Mouse (Mus musculus): ENCODE data around the gene Adk. TPM values are rescaled to one million over a fixed set of nuclear protein-coding genes. Genes with fewer than 3 reads are reported as not detected.

Adk gene
- polyA plus RNA-seq, 1 experiment from 2014 or later = 79.3 TPM

DNA sequence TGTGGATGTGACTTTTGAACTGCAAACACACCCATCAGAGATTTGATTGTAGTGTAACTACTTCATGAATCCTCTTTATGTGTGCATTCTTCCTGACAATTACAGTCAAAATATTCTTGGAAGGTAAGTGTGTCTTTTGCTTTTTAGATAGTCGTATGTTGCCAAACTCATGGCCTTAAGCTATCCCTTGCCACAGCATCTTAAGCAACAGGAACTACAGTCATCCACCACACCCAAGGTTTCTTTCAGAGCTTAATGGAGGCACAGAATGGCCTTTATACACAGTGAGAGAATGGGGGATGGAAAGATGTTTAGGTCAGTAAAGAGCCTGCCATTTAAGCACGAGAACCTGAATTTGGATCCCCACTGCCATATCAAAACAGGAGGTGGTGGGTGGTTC is 4.5 kb upstream of the Adk start:
- Histone ChIP-seq H3K9me3 (replicated peaks) (no peaks in the 10 kb centered on the region), H3K27ac (no peak overlapping the region), H3K27me3 (no peaks in the 10 kb centered on the region), H3K36me3 (no peaks in the 10 kb centered on the region; the same call in 1 of the 2 replicates), H3K9ac (no peak overlapping the region), H3K4me3 (no peak overlapping the region), H3K4me2 (replicated peaks) (no peak overlapping the region), H3K4me1 (peaks cover 4% of the 10 kb centered on the region; the same call in 1 of the 2 replicates)
- 93% methylated on average over 2 of the region's 2 CpGs for WGBS
- no peak for ATAC-seq (ENCODE audit: low FRiP score)

DNA sequence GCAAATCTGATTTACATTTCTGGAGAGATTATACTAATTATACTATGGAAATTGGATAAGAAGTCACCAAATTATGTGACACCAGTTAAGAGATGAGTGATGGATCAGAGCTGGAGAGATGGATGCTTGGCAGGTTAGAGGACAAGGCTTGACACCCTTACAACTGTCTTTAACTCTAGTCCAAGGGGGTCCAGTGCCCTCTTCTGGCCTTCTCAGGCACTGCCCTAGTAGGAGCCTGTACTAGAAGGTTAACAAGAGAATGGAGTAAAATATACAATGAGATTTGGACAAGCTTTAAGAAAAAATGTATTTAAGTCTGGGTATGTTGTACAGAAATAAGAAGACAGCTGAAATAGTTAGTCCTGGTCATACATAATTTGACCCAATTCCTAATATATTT is 3.5 kb upstream of the Adk start:
- H3K4me2 ChIP-seq (replicated peaks) = no peak overlapping the region
- no peaks in the 10 kb centered on the region for H3K9me3 ChIP-seq (replicated peaks)
- no peaks in the 10 kb centered on the region for H3K27me3 ChIP-seq
- no peaks in the 10 kb centered on the region; the same call in 1 of the 2 replicates for H3K36me3 ChIP-seq
- H3K4me1 ChIP-seq = peaks cover 9% of the 10 kb centered on the region; the same call in 1 of the 2 replicates
- no peak overlapping the region for H3K4me3 ChIP-seq
- H3K27ac ChIP-seq = no peak overlapping the region
- ATAC-seq (ENCODE audit: low FRiP score) = no peak
- H3K9ac ChIP-seq = no peak overlapping the region

DNA sequence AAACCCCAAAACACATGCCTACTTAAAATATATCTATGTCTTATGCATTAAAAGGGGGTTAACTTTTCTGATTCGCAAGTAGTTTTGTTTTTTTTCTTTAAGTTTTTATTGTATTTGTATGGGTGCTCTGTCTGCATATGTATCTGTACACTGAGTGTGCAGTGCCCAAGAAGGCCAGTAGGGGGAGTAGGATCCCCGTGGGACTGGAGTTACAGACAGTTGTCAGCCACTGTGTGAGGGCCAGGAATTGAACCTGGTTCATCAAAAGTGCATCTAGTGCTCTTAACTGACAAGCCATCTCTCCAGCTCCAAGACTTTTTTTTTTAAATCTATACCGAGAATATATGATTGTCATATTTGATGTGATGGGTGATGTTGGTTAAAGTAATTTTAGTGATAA is 1.6 kb upstream of the Adk start:
- Histone ChIP-seq H3K27ac (no peak overlapping the region), H3K4me1 (peaks cover 9% of the 10 kb centered on the region; the same call in 1 of the 2 replicates), H3K27me3 (no peaks in the 10 kb centered on the region), H3K9me3 (replicated peaks) (no peaks in the 10 kb centered on the region), H3K4me2 (replicated peaks) (peak overlapping the region; percentile 76; the same call in 1 of the 2 replicates), H3K4me3 (no peak overlapping the region), H3K9ac (no peak overlapping the region), H3K36me3 (no peaks in the 10 kb centered on the region)
- 69% methylated on average over 3 of the region's 3 CpGs for WGBS
- ATAC-seq (ENCODE audit: low FRiP score) = no peak

DNA sequence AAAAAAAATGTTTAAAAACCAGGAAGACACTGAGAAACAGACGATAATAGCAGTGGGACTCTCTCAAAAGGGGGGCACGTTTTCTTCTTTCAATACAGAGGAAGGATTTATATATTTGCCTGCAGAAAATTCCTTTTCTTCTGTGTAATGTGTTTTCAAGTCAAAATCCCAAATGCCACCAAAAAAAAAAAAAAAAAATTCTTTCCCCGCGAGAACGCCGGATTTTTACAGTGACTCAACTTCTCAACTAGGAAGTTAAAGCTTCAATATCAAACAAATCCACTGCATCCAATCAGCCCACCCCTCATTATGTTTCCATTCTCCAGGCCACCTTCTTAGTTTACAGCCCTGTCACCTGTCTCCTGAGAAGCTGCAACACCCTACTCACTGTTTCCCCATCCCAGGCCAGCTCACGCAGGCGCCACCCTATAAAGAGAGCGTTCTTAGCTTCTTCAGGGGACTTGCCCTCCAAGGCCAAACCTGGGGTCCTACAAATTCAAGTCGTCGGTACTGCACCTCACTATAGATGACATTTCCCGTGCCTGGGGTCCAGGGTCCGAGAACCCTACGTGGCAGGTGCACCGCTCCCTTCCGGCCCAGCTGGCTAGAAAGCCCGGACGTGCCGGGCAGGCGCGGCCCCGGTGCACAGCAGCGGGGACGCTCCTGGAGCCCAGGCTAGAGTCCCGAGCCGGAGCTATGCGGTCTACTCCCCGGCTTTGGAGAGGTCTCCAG is 828 bp upstream of the Adk start:
- no peak for ATAC-seq (ENCODE audit: low FRiP score)

DNA sequence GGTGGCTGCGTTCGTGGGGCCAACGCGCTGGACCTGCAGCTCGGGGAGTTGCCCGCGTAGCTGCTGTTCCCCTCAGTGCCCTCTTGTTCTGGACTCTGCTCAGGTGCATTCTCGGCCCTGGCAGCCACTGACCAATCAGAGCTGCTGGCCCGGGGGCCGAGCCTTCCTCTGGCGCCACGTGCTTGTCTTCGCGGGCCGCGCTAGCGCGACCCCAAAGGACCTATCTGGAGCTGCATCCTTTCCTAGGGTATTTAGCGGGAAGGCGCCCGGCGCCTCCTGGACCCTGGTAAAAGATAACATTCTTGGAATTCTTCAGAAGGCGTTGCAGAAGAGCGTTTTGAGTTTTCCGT is 382 bp downstream of the Adk start:
- H3K4me3 ChIP-seq = peak overlapping the region; percentile 92
- under 1% methylated on average over 25 of the region's 25 CpGs for WGBS
- ATAC-seq (ENCODE audit: low FRiP score) = peak; percentile 84
- peak overlapping the region; percentile 89 for H3K27ac ChIP-seq
- H3K4me1 ChIP-seq = peaks cover 9% of the 10 kb centered on the region; the same call in 1 of the 2 replicates
- H3K9ac ChIP-seq = peak overlapping the region; percentile 55; the same call in 1 of the 2 replicates
- H3K4me2 ChIP-seq (replicated peaks) = peak overlapping the region; percentile 76
- no peaks in the 10 kb centered on the region for H3K27me3 ChIP-seq
- no peaks in the 10 kb centered on the region for H3K36me3 ChIP-seq
- H3K9me3 ChIP-seq (replicated peaks) = no peaks in the 10 kb centered on the region

More for the DNA sequence above, 828 bp upstream of the Adk start:
- no peaks in the 10 kb centered on the region for H3K27me3 ChIP-seq
- H3K4me1 ChIP-seq = peaks cover 9% of the 10 kb centered on the region; the same call in 1 of the 2 replicates
- peak overlapping the region; percentile 92 for H3K4me3 ChIP-seq
- peak overlapping the region; percentile 76 for H3K4me2 ChIP-seq (replicated peaks)
- WGBS = 10% methylated on average over 28 of the region's 28 CpGs
- H3K9ac ChIP-seq = peak overlapping the region; percentile 83
- no peaks in the 10 kb centered on the region for H3K36me3 ChIP-seq
- H3K9me3 ChIP-seq (replicated peaks) = no peaks in the 10 kb centered on the region
- H3K27ac ChIP-seq = peak overlapping the region; percentile 89

DNA sequence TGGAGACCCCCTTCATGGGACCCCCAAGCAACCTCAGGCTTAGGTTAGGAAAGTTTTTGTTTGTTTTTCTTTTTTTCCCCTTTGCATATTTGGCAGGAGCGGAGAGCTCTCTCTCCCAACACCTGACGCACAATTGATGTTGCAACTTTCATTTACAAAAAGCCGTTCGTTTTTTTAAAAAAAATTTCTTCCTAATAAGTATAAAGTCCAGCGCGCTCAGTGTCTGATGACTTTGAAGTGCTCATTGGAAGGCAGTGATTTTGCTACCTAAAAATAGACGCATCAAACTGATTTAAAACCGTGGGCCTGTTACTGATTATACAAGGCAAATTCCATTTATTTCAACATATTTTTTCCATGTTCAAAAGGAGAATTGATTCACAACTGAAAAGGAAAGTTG is 777 bp downstream of the Adk start:
- peak overlapping the region; percentile 76 for H3K4me2 ChIP-seq (replicated peaks)
- H3K27me3 ChIP-seq = no peaks in the 10 kb centered on the region
- H3K4me1 ChIP-seq = peaks cover 9% of the 10 kb centered on the region; the same call in 1 of the 2 replicates
- 9% methylated on average over 8 of the region's 8 CpGs for WGBS
- no peaks in the 10 kb centered on the region for H3K9me3 ChIP-seq (replicated peaks)
- no peak for ATAC-seq (ENCODE audit: low FRiP score)
- no peak overlapping the region; the same call in 1 of the 2 replicates for H3K9ac ChIP-seq
- H3K36me3 ChIP-seq = no peaks in the 10 kb centered on the region
- H3K4me3 ChIP-seq = peak overlapping the region; percentile 92
- peak overlapping the region; percentile 89; the same call in 1 of the 2 replicates for H3K27ac ChIP-seq

DNA sequence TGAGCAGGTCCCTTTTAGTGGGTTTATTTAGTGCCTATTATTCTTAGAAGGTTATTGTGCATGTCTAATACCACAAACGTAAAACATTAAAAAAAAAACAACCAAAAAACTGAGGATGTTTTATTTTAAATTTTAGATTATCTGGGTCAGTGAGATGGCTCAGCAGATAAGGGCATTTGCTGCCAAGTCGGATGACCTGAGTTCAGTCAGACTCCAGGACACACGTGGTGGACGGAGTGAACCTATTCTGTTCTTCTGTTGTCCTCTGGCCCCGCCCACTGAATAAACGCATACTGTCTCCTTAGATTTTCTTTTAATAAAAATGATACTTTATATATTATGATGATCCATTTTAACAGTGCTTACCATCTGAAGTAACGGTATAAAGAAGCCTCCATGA is 1.2 kb downstream of the Adk start:
- ATAC-seq (ENCODE audit: low FRiP score) = no peak
- 44% methylated on average over 7 of the region's 7 CpGs for WGBS
- no peak overlapping the region for H3K4me3 ChIP-seq

DNA sequence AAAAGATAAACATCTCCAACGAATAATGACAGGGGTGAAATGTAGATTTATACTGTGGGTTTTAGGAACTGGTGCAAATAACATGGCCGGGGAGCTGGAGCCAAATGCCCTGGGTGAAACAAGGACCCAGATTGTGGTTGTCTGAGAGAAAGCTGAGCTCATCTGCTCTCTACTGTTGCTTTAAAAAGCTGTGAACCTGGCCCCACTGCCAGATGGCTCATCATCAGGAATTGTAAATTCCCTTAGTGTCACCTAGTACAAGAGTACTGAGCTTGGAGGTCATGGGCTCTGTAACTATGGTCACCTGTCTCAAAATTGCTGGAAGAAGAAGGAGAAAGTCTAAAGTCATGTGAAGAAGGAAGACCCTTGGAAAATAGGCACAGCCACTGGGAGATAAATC is 6.6 kb downstream of the Adk start:
- WGBS = 95% methylated on average over 2 of the region's 2 CpGs
- Histone ChIP-seq H3K4me1 (no peaks in the 10 kb centered on the region), H3K4me2 (replicated peaks) (no peak overlapping the region), H3K36me3 (no peaks in the 10 kb centered on the region), H3K9me3 (replicated peaks) (no peaks in the 10 kb centered on the region), H3K4me3 (no peak overlapping the region), H3K27me3 (no peaks in the 10 kb centered on the region), H3K9ac (no peak overlapping the region), H3K27ac (no peak overlapping the region)
- ATAC-seq (ENCODE audit: low FRiP score) = no peak

More for the DNA sequence above, 1.2 kb downstream of the Adk start:
- Histone ChIP-seq H3K9ac (no peak overlapping the region), H3K27ac (no peak overlapping the region), H3K9me3 (replicated peaks) (no peaks in the 10 kb centered on the region), H3K27me3 (no peaks in the 10 kb centered on the region), H3K36me3 (no peaks in the 10 kb centered on the region), H3K4me1 (peaks cover 9% of the 10 kb centered on the region; the same call in 1 of the 2 replicates), H3K4me2 (replicated peaks) (peak overlapping the region; percentile 76)

DNA sequence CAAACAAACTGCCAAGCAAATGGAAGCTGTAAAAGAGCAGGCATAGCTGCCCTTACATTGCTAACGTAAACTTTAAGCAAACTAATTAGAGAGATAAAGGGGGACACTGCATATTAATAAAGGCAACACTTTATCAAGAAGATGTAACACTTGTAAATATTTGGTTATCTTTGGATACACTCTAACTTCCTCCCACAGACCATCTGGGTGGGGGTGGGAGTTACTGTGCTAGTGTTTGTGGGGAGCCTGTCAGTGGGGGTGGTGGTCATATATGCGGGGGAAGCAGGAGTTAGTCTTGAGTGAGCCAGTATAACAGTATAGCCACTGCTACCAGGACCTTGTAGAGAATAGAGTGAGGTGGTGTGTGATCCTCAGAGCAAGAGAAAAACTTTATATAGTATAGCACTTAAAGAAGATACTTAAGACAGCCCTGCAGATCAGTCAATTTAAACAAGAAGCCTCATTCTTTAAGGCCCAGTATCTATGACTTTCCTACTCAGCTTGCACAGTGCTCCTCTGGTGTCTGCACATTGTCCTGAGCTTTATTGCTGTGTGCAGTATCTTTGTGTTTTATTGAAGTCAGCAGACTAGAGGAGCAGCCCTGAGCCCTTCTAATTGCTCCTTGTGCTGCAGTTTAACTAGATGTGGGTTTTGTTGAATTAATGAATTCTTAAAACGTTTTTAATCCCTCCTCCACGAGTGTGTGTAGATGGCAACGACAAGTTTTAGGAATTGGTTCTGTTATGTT is 10.6 kb downstream of the Adk start:
- Histone ChIP-seq H3K27me3 (no peaks in the 10 kb centered on the region), H3K9ac (no peak overlapping the region), H3K36me3 (no peaks in the 10 kb centered on the region), H3K4me3 (no peak overlapping the region), H3K4me2 (replicated peaks) (no peak overlapping the region), H3K27ac (no peak overlapping the region), H3K9me3 (replicated peaks) (no peaks in the 10 kb centered on the region), H3K4me1 (no peaks in the 10 kb centered on the region)
- ATAC-seq (ENCODE audit: low FRiP score) = no peak
- WGBS = 88% methylated on average over 5 of the region's 5 CpGs

DNA sequence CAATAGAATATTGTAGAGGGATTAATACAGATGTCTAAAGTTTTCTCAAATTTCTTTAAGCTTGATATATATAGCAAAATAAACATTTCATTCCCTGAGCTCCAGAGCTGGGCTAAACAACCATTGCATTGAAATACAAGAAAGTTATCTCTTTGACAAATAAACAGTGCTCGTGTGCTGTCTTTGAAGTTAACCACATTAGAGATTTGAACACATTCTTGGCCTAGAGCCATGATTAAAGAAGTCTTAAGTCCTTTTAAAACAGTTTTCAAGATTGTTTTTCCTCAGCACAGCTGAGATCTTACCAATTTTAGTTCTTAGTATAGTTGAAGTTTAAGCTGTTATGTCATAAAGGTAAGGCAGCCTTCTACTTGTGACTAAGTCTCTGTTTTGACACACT is 11.9 kb downstream of the Adk start:
- 68% methylated on average over 1 of the region's 1 CpGs for whole genome bisulfite sequencing
- Histone ChIP-seq H3K4me3 (no peak overlapping the region), H3K9me3 (replicated peaks) (no peaks in the 10 kb centered on the region), H3K4me2 (replicated peaks) (no peak overlapping the region), H3K4me1 (no peaks in the 10 kb centered on the region), H3K27ac (no peak overlapping the region), H3K27me3 (no peaks in the 10 kb centered on the region), H3K36me3 (no peaks in the 10 kb centered on the region), H3K9ac (no peak overlapping the region)
- ATAC-seq (ENCODE audit: low FRiP score) = no peak

DNA sequence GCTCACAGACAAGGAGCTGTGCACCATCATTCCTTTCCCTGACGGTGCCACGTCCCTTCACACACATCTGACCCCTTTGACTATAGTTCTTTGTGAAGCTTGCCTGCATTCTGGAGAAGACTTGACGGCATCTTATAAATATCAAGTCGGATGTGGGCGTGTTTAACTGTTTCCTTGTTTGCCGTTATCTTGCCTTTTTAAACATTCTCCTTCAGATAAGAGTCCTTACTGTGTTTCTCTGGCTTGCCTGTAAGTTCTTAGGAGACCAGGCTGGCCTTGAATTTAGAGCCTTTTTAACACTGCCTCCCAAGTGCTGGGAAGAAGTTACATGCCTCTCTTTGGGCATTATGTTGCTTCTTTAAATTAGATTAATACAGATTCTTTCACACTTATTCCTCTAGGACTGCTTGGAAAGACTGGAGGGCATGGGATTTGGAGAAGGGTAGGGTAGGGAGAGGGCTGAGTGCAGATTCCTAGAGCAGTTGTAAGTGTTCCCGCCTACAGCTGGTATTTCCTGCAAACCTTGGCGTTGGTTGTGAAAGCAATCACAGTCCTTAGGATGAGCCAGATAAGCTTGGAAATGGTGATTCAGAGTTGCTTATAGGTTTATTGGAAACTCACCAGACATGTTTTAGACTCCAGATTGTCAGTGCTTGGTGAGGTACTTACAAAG is 13.3 kb downstream of the Adk start:
- H3K27ac ChIP-seq = no peak overlapping the region
- H3K27me3 ChIP-seq = no peaks in the 10 kb centered on the region
- 77% methylated on average over 8 of the region's 8 CpGs for WGBS
- no peak overlapping the region for H3K4me2 ChIP-seq (replicated peaks)
- H3K36me3 ChIP-seq = no peaks in the 10 kb centered on the region
- no peak overlapping the region for H3K9ac ChIP-seq
- no peaks in the 10 kb centered on the region for H3K9me3 ChIP-seq (replicated peaks)
- no peaks in the 10 kb centered on the region for H3K4me1 ChIP-seq
- no peak overlapping the region for H3K4me3 ChIP-seq
- no peak for ATAC-seq (ENCODE audit: low FRiP score)

DNA sequence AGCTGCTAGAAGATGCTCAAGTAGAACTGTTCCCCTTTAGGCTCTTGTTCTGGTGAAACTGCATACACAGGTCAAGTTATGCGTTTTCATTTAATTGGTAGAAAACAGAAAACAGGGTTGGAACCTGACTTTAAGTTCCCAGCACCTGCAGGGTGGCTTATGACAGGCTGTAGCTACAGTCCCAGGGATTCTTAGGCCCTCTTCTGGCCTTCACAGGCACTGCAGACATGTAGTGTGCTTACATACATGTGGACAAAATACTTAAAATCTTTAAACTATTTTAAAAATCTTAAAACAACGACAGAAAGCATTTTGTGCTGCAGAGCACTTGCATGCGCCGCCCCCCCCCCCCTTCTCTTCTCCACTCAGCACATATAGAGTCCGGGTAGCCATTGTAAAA is 17.2 kb downstream of the Adk start:
- H3K4me2 ChIP-seq (replicated peaks) = no peak overlapping the region
- no peak overlapping the region for H3K4me3 ChIP-seq
- H3K4me1 ChIP-seq = no peaks in the 10 kb centered on the region
- no peak overlapping the region for H3K9ac ChIP-seq
- H3K36me3 ChIP-seq = no peaks in the 10 kb centered on the region
- H3K9me3 ChIP-seq (replicated peaks) = no peaks in the 10 kb centered on the region
- 89% methylated on average over 5 of the region's 5 CpGs for WGBS
- H3K27ac ChIP-seq = no peak overlapping the region
- no peak for ATAC-seq (ENCODE audit: low FRiP score)
- no peaks in the 10 kb centered on the region for H3K27me3 ChIP-seq
